Mouse (Mus musculus): ENCODE measurements at regions not wholly inside any gene's neighbourhood (a gene's known extent, or its start where the extent isn't known, plus 50 kb on each side); places are given as distances from the start of the nearest gene placed in this dataset.

DNA sequence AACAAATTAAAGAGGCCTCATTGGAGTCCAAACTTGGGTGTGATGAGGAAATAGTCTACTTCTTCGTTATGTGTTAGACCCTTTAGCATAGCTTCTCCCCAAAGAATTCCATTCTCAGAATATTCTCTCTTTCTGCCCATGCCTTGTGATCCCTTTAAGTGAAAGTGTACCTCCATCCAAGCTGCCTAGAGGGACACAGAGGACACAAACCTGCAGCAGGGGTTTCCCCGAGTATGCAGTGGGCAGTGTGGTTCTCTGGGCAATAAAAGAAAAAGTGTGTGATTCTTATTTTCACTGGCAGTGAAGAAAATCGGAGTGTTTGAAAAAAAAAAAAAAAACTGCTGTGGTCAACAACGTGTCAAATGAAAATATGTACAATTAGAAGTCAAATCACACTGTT is 331.9 kb upstream of the Prkd1 start:
- H3K36me3 ChIP-seq (ENCODE audit: control insufficient read depth, insufficient read depth, low read length): no peaks in the 10 kb centered on the region
- no peak for DNase-seq (ENCODE audit: low read depth in 1 of 2, low spot score in 2 of 2)
- no peak overlapping the region for H3K27ac ChIP-seq (ENCODE audit: insufficient read depth, low read length)
- no peak for TF ChIP-seq CTCF (IDR thresholded peaks at IDR 0.05; ENCODE audit: extremely low read depth, insufficient read depth, insufficient read length, insufficient replicate concordance)
- no peak for TF ChIP-seq POLR2A (IDR thresholded peaks at IDR 0.05; ENCODE audit: low read depth, low read length)
- no peak overlapping the region for H3K4me3 ChIP-seq (ENCODE audit: extremely low read depth, insufficient read depth, insufficient read length)
- no peaks in the 10 kb centered on the region for H3K4me1 ChIP-seq (ENCODE audit: control insufficient read depth, insufficient read depth, insufficient read length)
- WGBS: 75% methylated on average over 4 of the region's 4 CpGs
- H3K27me3 ChIP-seq (ENCODE audit: control insufficient read depth, insufficient read depth, low read length): no peaks in the 10 kb centered on the region

- H3K4me3 ChIP-seq (ENCODE audit: extremely low read depth, insufficient read depth, insufficient read length): no peak overlapping the region
- no peak overlapping the region for H3K27ac ChIP-seq (ENCODE audit: insufficient read depth, low read length)
- H3K36me3 ChIP-seq (ENCODE audit: control insufficient read depth, insufficient read depth, low read length): no peaks in the 10 kb centered on the region
- TF ChIP-seq POLR2A (IDR thresholded peaks at IDR 0.05; ENCODE audit: low read depth, low read length) (no peak), CTCF (IDR thresholded peaks at IDR 0.05; ENCODE audit: extremely low read depth, insufficient read depth, insufficient read length, insufficient replicate concordance) (no peak)
- H3K4me1 ChIP-seq (ENCODE audit: control insufficient read depth, insufficient read depth, insufficient read length): no peaks in the 10 kb centered on the region
- no peaks in the 10 kb centered on the region for H3K27me3 ChIP-seq (ENCODE audit: control insufficient read depth, insufficient read depth, low read length)
- WGBS: 86% methylated on average over 1 of the region's 1 CpGs
- no peak for DNase-seq (ENCODE audit: low read depth in 1 of 2, low spot score in 2 of 2)
Observed at GRCm38 (mm10) chr12:50970759-50971122, 321.8 kb upstream of the Prkd1 start.

DNA sequence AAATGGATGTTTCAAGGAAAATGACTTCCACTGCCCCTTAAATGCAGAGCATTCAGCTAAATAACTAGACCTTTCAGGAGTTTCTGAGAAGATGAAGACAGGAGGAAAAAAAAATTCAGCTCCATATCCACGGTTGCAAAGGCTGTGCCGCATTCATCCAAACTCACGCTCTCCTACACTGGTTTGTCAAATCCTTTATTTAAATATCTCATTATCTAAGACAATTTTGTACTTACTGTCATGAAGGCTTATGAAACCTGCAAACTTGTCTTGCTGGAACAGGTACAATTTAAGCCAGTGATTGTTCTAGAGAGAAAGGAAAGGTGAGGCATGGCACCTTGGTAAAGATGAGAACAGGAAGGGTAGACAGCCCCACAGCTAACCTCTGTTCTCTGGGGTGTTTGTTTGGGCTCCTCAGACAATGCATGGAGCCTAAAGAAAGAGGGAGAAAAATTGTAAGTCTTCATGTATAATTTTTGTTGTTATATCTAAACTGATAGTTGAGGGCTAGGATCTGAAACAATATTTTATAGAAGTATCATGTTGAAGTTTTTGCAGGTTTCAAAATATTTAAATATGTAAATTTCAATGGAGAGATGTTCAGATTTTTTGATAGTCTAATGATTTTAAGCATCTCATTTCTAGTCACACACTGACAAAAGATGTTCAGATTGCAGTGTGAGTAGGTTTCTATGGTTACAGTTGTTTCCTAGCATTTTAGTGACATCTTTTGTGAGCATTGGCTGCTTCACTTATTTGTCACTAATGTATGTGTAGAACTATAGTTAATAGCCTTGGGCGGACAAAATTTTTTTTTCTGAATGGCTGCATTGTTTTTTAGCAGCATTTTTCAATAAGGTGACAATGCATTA is 321.2 kb upstream of the Prkd1 start:
- Histone ChIP-seq H3K36me3 (ENCODE audit: control insufficient read depth, insufficient read depth, low read length) (no peaks in the 10 kb centered on the region), H3K4me3 (ENCODE audit: extremely low read depth, insufficient read depth, insufficient read length) (no peak overlapping the region), H3K4me1 (ENCODE audit: control insufficient read depth, insufficient read depth, insufficient read length) (no peaks in the 10 kb centered on the region), H3K27ac (ENCODE audit: insufficient read depth, low read length) (no peak overlapping the region), H3K27me3 (ENCODE audit: control insufficient read depth, insufficient read depth, low read length) (no peaks in the 10 kb centered on the region)
- DNase-seq (ENCODE audit: low read depth in 1 of 2, low spot score in 2 of 2): no peak
- 94% methylated on average over 4 of the region's 4 CpGs for WGBS
- TF ChIP-seq POLR2A (IDR thresholded peaks at IDR 0.05; ENCODE audit: low read depth, low read length): no peak
- no peak for TF ChIP-seq CTCF (IDR thresholded peaks at IDR 0.05; ENCODE audit: extremely low read depth, insufficient read depth, insufficient read length, insufficient replicate concordance)

GRCm38 (mm10) chr12:50969402-50969801 is 320.5 kb upstream of the Prkd1 start:
- H3K36me3 ChIP-seq (ENCODE audit: control insufficient read depth, insufficient read depth, low read length): no peaks in the 10 kb centered on the region
- no peak overlapping the region for H3K4me3 ChIP-seq (ENCODE audit: extremely low read depth, insufficient read depth, insufficient read length)
- WGBS: 74% methylated on average over 3 of the region's 3 CpGs
- TF ChIP-seq POLR2A (IDR thresholded peaks at IDR 0.05; ENCODE audit: low read depth, low read length) (no peak), CTCF (IDR thresholded peaks at IDR 0.05; ENCODE audit: extremely low read depth, insufficient read depth, insufficient read length, insufficient replicate concordance) (no peak)
- DNase-seq (ENCODE audit: low read depth in 1 of 2, low spot score in 2 of 2): no peak
- no peaks in the 10 kb centered on the region for H3K4me1 ChIP-seq (ENCODE audit: control insufficient read depth, insufficient read depth, insufficient read length)
- H3K27me3 ChIP-seq (ENCODE audit: control insufficient read depth, insufficient read depth, low read length): no peaks in the 10 kb centered on the region
- no peak overlapping the region for H3K27ac ChIP-seq (ENCODE audit: insufficient read depth, low read length)

- TF ChIP-seq CTCF (IDR thresholded peaks at IDR 0.05; ENCODE audit: extremely low read depth, insufficient read depth, insufficient read length, insufficient replicate concordance): no peak
- TF ChIP-seq POLR2A (IDR thresholded peaks at IDR 0.05; ENCODE audit: low read depth, low read length): no peak
- WGBS: 63% methylated on average over 5 of the region's 5 CpGs
Observed at GRCm38 (mm10) chr12:50967168-50967810, 318.4 kb upstream of the Prkd1 start.

GRCm38 (mm10) chr12:50953971-50954370 is 305.1 kb upstream of the Prkd1 start:
- no peaks in the 10 kb centered on the region for H3K36me3 ChIP-seq (ENCODE audit: control insufficient read depth, insufficient read depth, low read length)
- 94% methylated on average over 5 of the region's 5 CpGs for WGBS
- H3K27ac ChIP-seq (ENCODE audit: insufficient read depth, low read length): no peak overlapping the region
- DNase-seq (ENCODE audit: low read depth in 1 of 2, low spot score in 2 of 2): no peak
- no peaks in the 10 kb centered on the region for H3K27me3 ChIP-seq (ENCODE audit: control insufficient read depth, insufficient read depth, low read length)
- no peak for TF ChIP-seq POLR2A (IDR thresholded peaks at IDR 0.05; ENCODE audit: low read depth, low read length)
- H3K4me1 ChIP-seq (ENCODE audit: control insufficient read depth, insufficient read depth, insufficient read length): no peaks in the 10 kb centered on the region
- H3K4me3 ChIP-seq (ENCODE audit: extremely low read depth, insufficient read depth, insufficient read length): no peak overlapping the region

More at GRCm38 (mm10) chr12:50967168-50967810, 318.4 kb upstream of the Prkd1 start:
- DNase-seq (ENCODE audit: low read depth in 1 of 2, low spot score in 2 of 2): no peak
- Histone ChIP-seq H3K4me3 (ENCODE audit: extremely low read depth, insufficient read depth, insufficient read length) (no peak overlapping the region), H3K27ac (ENCODE audit: insufficient read depth, low read length) (no peak overlapping the region), H3K27me3 (ENCODE audit: control insufficient read depth, insufficient read depth, low read length) (no peaks in the 10 kb centered on the region), H3K36me3 (ENCODE audit: control insufficient read depth, insufficient read depth, low read length) (no peaks in the 10 kb centered on the region), H3K4me1 (ENCODE audit: control insufficient read depth, insufficient read depth, insufficient read length) (no peaks in the 10 kb centered on the region)

GRCm38 (mm10) chr12:50947035-50947434 is 298.1 kb upstream of the Prkd1 start:
- DNase-seq (ENCODE audit: low read depth in 1 of 2, low spot score in 2 of 2): no peak
- no peak overlapping the region for H3K27ac ChIP-seq (ENCODE audit: insufficient read depth, low read length)
- no peaks in the 10 kb centered on the region for H3K27me3 ChIP-seq (ENCODE audit: control insufficient read depth, insufficient read depth, low read length)
- TF ChIP-seq POLR2A (IDR thresholded peaks at IDR 0.05; ENCODE audit: low read depth, low read length) (no peak), CTCF (IDR thresholded peaks at IDR 0.05; ENCODE audit: extremely low read depth, insufficient read depth, insufficient read length, insufficient replicate concordance) (no peak)
- H3K36me3 ChIP-seq (ENCODE audit: control insufficient read depth, insufficient read depth, low read length): no peaks in the 10 kb centered on the region
- no peak overlapping the region for H3K4me3 ChIP-seq (ENCODE audit: extremely low read depth, insufficient read depth, insufficient read length)
- WGBS: 73% methylated on average over 2 of the region's 2 CpGs
- H3K4me1 ChIP-seq (ENCODE audit: control insufficient read depth, insufficient read depth, insufficient read length): no peaks in the 10 kb centered on the region

Measured in spleen, adult 2 months (tissue).